Mouse (Mus musculus): Measurements from ENCODE around the gene Bag3. TPM values are rescaled to one million over a fixed set of nuclear protein-coding genes. Genes with fewer than 3 reads are reported as not detected.

Gene Bag3
- polyA plus RNA-seq, 1 experiment from 2014 or later = 21.1 TPM

DNA sequence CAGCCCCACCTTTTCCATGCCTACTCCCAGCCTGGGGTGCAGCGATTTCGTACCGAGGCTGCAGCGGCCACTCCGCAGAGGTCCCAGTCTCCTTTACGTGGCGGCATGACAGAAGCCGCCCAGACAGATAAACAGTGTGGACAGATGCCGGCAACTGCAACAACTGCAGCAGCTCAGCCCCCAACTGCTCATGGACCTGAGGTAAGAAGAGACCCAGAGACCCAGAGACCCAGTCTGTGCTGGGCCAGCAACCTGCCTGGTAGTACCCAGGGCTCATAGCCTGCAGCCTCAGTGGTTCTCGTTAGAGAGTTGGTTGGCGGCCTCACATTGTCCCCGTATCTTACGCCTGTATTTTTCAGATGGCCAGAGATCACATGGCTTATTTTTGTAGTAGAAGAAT lies 16.7 kb downstream of the Bag3 start:
- H3K27ac ChIP-seq (ENCODE audit: low read depth, low read length) = peak overlapping the region; percentile 88; the same call in 1 of the 2 replicates
- H3K4me3 ChIP-seq (ENCODE audit: low read depth, low read length) = no peak overlapping the region
- H3K36me3 ChIP-seq (ENCODE audit: control insufficient read depth, insufficient read depth, low read length) = peaks cover 11% of the 10 kb centered on the region
- H3K9ac ChIP-seq (ENCODE audit: low read depth, low read length) = no peak overlapping the region
- H3K4me2 ChIP-seq = no peak overlapping the region
- H3K27me3 ChIP-seq (ENCODE audit: control insufficient read depth, insufficient read depth, low read length) = no peaks in the 10 kb centered on the region
- H3K4me1 ChIP-seq (ENCODE audit: control insufficient read depth, insufficient read depth, low read length) = peaks cover 77% of the 10 kb centered on the region
- H3K9me3 ChIP-seq (replicated peaks; ENCODE audit: control insufficient read depth, low read length) = no peaks in the 10 kb centered on the region
- no peak for ATAC-seq (replicated peaks; ENCODE audit: insufficient number of reproducible peaks, low FRiP score, low TSS enrichment)
- WGBS (ENCODE audit: insufficient replicate concordance) = 88% methylated on average over 13 of the region's 13 CpGs

DNA sequence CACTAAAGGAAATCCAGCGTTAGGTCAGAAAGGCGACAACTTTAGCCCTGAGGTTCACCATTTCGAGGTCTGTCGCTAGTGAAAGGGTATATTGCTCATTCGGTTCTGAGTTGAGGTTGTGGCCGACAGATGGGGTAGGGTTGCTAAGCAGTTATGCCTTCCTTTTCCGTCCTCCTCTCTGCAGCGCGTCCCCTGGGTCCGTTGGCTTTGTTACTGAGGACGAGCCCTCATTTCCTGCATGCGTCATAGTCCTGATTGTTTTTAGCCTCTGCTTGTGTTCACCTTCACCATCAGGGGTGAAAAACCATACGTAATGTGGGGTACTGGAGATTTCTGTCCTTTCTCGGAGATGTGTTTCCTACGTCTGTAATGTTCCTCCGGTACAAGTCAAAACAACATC lies 17.3 kb downstream of the Bag3 start:
- no peaks in the 10 kb centered on the region for H3K9me3 ChIP-seq (replicated peaks; ENCODE audit: control insufficient read depth, low read length)
- H3K27me3 ChIP-seq (ENCODE audit: control insufficient read depth, insufficient read depth, low read length) = no peaks in the 10 kb centered on the region
- no peak overlapping the region for H3K4me2 ChIP-seq
- ATAC-seq (replicated peaks; ENCODE audit: insufficient number of reproducible peaks, low FRiP score, low TSS enrichment) = no peak
- peak overlapping the region; percentile 30; the same call in 1 of the 2 replicates for H3K27ac ChIP-seq (ENCODE audit: low read depth, low read length)
- H3K36me3 ChIP-seq (ENCODE audit: control insufficient read depth, insufficient read depth, low read length) = peaks cover 15% of the 10 kb centered on the region
- H3K4me1 ChIP-seq (ENCODE audit: control insufficient read depth, insufficient read depth, low read length) = peaks cover 71% of the 10 kb centered on the region
- H3K4me3 ChIP-seq (ENCODE audit: low read depth, low read length) = no peak overlapping the region
- H3K9ac ChIP-seq (ENCODE audit: low read depth, low read length) = peak overlapping the region; percentile 44; the same call in 1 of the 2 replicates
- WGBS (ENCODE audit: insufficient replicate concordance) = 77% methylated on average over 16 of the region's 16 CpGs

DNA sequence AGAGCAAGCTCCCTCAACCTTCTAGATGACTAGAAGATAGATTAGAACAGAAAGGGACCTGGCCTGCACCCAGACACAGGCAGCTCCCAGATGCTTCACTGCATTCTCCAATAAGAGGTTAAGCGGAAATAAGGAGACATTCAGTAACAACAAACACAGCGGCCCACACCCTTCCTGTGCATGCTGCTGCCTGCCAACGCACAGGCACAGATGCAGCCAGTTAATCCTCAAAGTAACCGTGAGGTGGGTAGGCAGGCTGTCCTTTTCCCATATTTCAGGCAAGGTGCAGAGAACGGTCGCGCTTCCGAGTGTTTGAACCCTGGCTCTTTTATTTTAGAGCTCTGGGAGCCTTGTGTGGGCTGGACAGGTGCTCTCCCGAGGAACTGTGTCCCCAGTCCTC lies 17.8 kb downstream of the Bag3 start:
- Histone ChIP-seq H3K4me3 (ENCODE audit: low read depth, low read length) (no peak overlapping the region), H3K27me3 (ENCODE audit: control insufficient read depth, insufficient read depth, low read length) (no peaks in the 10 kb centered on the region), H3K4me1 (ENCODE audit: control insufficient read depth, insufficient read depth, low read length) (peaks cover 66% of the 10 kb centered on the region), H3K36me3 (ENCODE audit: control insufficient read depth, insufficient read depth, low read length) (peaks cover 19% of the 10 kb centered on the region), H3K27ac (ENCODE audit: low read depth, low read length) (peak overlapping the region; percentile 37; the same call in 1 of the 2 replicates), H3K9me3 (replicated peaks; ENCODE audit: control insufficient read depth, low read length) (no peaks in the 10 kb centered on the region), H3K4me2 (no peak overlapping the region), H3K9ac (ENCODE audit: low read depth, low read length) (peak overlapping the region; percentile 44; the same call in 1 of the 2 replicates)
- no peak for ATAC-seq (replicated peaks; ENCODE audit: insufficient number of reproducible peaks, low FRiP score, low TSS enrichment)
- 69% methylated on average over 9 of the region's 9 CpGs for WGBS (ENCODE audit: insufficient replicate concordance)

DNA sequence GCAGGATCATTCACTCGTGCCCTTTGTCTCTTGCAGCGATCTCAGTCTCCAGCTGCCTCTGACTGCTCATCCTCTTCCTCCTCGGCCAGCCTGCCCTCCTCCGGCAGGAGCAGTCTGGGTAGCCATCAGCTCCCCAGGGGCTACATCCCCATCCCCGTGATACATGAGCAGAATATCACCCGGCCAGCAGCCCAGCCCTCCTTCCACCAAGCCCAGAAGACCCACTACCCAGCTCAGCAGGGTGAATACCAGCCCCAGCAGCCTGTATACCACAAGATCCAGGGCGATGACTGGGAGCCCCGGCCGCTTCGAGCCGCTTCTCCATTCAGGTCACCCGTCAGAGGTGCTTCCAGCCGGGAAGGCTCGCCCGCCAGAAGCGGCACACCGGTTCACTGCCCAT lies 18.4 kb downstream of the Bag3 start:
- H3K9me3 ChIP-seq (replicated peaks; ENCODE audit: control insufficient read depth, low read length) = no peaks in the 10 kb centered on the region
- WGBS (ENCODE audit: insufficient replicate concordance) = 78% methylated on average over 17 of the region's 17 CpGs
- H3K27me3 ChIP-seq (ENCODE audit: control insufficient read depth, insufficient read depth, low read length) = no peaks in the 10 kb centered on the region
- H3K4me3 ChIP-seq (ENCODE audit: low read depth, low read length) = no peak overlapping the region
- 0 out of 2 replicates have a peak overlapping the region, but pooled peaks have one; percentile 44 for H3K9ac ChIP-seq (ENCODE audit: low read depth, low read length)
- peaks cover 61% of the 10 kb centered on the region for H3K4me1 ChIP-seq (ENCODE audit: control insufficient read depth, insufficient read depth, low read length)
- H3K36me3 ChIP-seq (ENCODE audit: control insufficient read depth, insufficient read depth, low read length) = peaks cover 24% of the 10 kb centered on the region
- ATAC-seq (replicated peaks; ENCODE audit: insufficient number of reproducible peaks, low FRiP score, low TSS enrichment) = no peak
- no peak overlapping the region for H3K4me2 ChIP-seq
- H3K27ac ChIP-seq (ENCODE audit: low read depth, low read length) = peak overlapping the region; percentile 37

DNA sequence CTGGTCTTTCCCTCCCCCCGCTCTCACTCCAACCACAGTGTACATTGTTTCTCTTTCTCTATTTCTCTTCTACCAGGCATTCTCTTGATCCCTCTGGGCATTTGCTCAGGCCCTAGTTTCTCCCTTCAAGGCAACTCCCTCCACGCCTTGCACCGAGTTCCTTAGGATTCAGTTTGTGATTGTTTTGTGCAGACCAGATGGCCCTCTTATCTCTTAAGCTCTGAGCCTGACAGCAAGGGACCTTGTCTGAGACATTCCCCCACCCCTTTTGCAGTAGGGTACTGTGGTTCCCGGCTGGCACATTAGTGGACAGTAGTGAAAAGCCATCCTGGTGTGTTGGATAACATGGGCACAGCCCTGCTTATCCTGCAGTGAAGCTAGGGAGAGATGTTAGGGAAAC lies 19.1 kb downstream of the Bag3 start:
- Histone ChIP-seq H3K4me1 (ENCODE audit: control insufficient read depth, insufficient read depth, low read length) (peaks cover 56% of the 10 kb centered on the region), H3K27ac (ENCODE audit: low read depth, low read length) (peak overlapping the region; percentile 37; the same call in 1 of the 2 replicates), H3K9me3 (replicated peaks; ENCODE audit: control insufficient read depth, low read length) (no peaks in the 10 kb centered on the region), H3K27me3 (ENCODE audit: control insufficient read depth, insufficient read depth, low read length) (no peaks in the 10 kb centered on the region), H3K4me3 (ENCODE audit: low read depth, low read length) (no peak overlapping the region), H3K9ac (ENCODE audit: low read depth, low read length) (peak overlapping the region; percentile 36; the same call in 1 of the 2 replicates), H3K4me2 (no peak overlapping the region), H3K36me3 (ENCODE audit: control insufficient read depth, insufficient read depth, low read length) (peaks cover 24% of the 10 kb centered on the region)
- no peak for ATAC-seq (replicated peaks; ENCODE audit: insufficient number of reproducible peaks, low FRiP score, low TSS enrichment)
- whole genome bisulfite sequencing (ENCODE audit: insufficient replicate concordance) = 27% methylated on average over 4 of the region's 4 CpGs

DNA sequence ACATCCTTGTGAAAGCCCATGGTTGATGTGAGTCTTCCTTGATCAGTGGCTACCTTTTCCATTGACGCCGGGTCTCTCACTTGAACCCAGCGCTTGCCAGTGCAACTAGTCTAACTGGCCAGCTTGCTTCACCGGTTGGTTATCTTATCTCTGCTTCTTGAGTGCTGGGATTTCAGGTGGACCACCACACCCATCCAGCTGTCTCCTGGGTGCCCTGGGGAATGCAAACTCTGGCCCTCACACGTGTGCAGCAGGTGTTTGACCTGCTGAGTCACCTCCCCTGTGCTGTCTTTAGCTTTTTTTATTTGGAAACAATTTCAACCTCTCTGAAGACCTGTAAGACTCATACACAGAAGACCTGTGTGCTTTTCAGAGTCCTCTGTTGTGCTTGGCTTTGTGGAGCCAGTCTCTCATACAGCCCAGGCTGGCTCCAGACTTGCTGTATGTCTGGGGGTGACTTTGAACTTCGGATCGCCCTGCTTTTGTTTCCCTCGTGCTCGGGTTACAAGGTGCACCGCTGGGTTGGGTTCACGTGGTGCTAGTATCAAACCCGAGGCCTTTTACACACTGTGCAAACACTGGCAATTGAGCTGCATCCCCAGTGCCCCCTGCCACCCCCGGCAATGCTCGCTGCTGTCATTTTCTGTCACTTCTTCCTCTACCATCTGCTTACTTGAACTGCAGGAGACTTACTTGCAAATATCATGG lies 19.9 kb downstream of the Bag3 start:
- H3K36me3 ChIP-seq (ENCODE audit: control insufficient read depth, insufficient read depth, low read length) = peaks cover 31% of the 10 kb centered on the region
- no peak overlapping the region for H3K4me3 ChIP-seq (ENCODE audit: low read depth, low read length)
- WGBS (ENCODE audit: insufficient replicate concordance) = 75% methylated on average over 14 of the region's 14 CpGs
- H3K4me1 ChIP-seq (ENCODE audit: control insufficient read depth, insufficient read depth, low read length) = peaks cover 48% of the 10 kb centered on the region
- H3K9me3 ChIP-seq (replicated peaks; ENCODE audit: control insufficient read depth, low read length) = no peaks in the 10 kb centered on the region
- H3K27me3 ChIP-seq (ENCODE audit: control insufficient read depth, insufficient read depth, low read length) = no peaks in the 10 kb centered on the region
- H3K27ac ChIP-seq (ENCODE audit: low read depth, low read length) = no peak overlapping the region
- no peak overlapping the region for H3K4me2 ChIP-seq
- ATAC-seq (replicated peaks; ENCODE audit: insufficient number of reproducible peaks, low FRiP score, low TSS enrichment) = no peak
- no peak overlapping the region for H3K9ac ChIP-seq (ENCODE audit: low read depth, low read length)

DNA sequence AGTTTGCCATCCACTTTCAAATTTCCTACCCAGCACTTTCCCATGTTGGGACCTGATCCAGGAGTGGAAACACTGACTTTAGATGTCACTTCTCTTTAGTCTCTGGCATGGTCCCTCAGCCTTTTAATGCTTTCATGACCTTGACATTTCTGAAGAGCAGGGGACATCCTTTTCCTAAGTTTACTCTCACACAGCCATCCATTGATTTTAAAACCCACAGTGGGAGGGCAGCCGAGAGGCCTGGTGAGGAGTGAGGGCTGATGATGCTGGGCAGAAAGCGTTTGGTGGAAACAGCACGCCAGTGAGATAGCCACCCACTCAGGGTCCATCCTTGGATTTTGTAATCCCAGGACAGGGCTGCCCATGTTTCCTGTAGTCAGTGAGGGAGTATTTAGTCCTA lies 20.5 kb downstream of the Bag3 start:
- no peak overlapping the region for H3K4me2 ChIP-seq
- no peak overlapping the region for H3K27ac ChIP-seq (ENCODE audit: low read depth, low read length)
- peaks cover 32% of the 10 kb centered on the region for H3K36me3 ChIP-seq (ENCODE audit: control insufficient read depth, insufficient read depth, low read length)

DNA sequence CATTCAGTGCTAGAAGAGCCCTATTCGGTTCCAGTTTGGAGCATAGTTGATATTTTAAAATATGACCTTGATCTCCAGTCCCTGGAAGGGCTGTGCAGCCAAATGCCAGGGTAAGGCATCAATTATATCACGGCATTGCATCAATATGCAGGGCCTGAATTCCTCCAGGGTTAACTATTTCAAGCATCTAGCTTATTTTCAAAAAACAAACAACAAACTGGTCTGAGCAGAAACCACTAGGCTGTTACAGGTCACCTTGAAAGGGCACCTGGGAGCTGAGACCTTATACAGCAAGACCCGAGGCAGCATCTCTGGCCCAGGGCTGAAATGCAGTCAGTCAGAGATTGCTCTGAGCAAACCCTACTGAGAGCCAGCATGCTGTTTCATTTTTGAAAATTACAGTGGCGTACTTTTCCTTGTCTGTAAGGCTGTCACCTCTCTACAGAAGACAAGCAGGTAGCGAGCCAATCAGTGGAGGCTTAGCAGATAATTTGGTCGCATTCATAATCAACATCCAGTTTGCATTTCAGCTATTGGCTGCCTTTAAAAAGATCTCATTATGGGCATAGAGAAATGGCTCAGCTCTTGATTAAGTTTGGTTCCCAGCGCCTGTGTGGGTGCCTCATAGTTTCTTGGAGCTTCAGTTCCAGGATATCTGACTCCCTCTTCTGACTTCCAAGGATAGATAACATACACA lies 21.3 kb downstream of the Bag3 start:
- H3K4me1 ChIP-seq (ENCODE audit: control insufficient read depth, insufficient read depth, low read length) = peaks cover 40% of the 10 kb centered on the region

More for the DNA sequence above, 20.5 kb downstream of the Bag3 start:
- H3K27me3 ChIP-seq (ENCODE audit: control insufficient read depth, insufficient read depth, low read length) = no peaks in the 10 kb centered on the region
- H3K4me1 ChIP-seq (ENCODE audit: control insufficient read depth, insufficient read depth, low read length) = peaks cover 42% of the 10 kb centered on the region
- H3K9ac ChIP-seq (ENCODE audit: low read depth, low read length) = no peak overlapping the region
- no peak overlapping the region for H3K4me3 ChIP-seq (ENCODE audit: low read depth, low read length)
- WGBS (ENCODE audit: insufficient replicate concordance) = 83% methylated on average over 3 of the region's 3 CpGs
- no peak for ATAC-seq (replicated peaks; ENCODE audit: insufficient number of reproducible peaks, low FRiP score, low TSS enrichment)
- no peaks in the 10 kb centered on the region for H3K9me3 ChIP-seq (replicated peaks; ENCODE audit: control insufficient read depth, low read length)

More for the DNA sequence above, 21.3 kb downstream of the Bag3 start:
- H3K27me3 ChIP-seq (ENCODE audit: control insufficient read depth, insufficient read depth, low read length) = no peaks in the 10 kb centered on the region
- no peak overlapping the region for H3K4me2 ChIP-seq
- no peak overlapping the region for H3K27ac ChIP-seq (ENCODE audit: low read depth, low read length)
- H3K4me3 ChIP-seq (ENCODE audit: low read depth, low read length) = no peak overlapping the region
- no peaks in the 10 kb centered on the region for H3K9me3 ChIP-seq (replicated peaks; ENCODE audit: control insufficient read depth, low read length)
- no peak overlapping the region for H3K9ac ChIP-seq (ENCODE audit: low read depth, low read length)
- H3K36me3 ChIP-seq (ENCODE audit: control insufficient read depth, insufficient read depth, low read length) = peaks cover 32% of the 10 kb centered on the region
- 88% methylated on average over 7 of the region's 7 CpGs for WGBS (ENCODE audit: insufficient replicate concordance)
- ATAC-seq (replicated peaks; ENCODE audit: insufficient number of reproducible peaks, low FRiP score, low TSS enrichment) = no peak

Measured in heart, embryonic 11.5 days (tissue).